Mouse (Mus musculus) thymus, postnatal 4 days (tissue): ENCODE data around the gene Ppp2r5a.

ENCODE experiments used
- DNase-seq: peaks from one replicate; pipeline ENCODE4 v3.0.0; 2021

Ppp2r5a gene

GRCm38 (mm10) chr1:191375644-191375998, 27.5 kb downstream of the Ppp2r5a start:
- DNase-seq, result no peak

- DNase-seq, result no peak
These were observed 28.0 kb downstream of the Ppp2r5a start for GRCm38 (mm10) chr1:191374993-191375643.

GRCm38 (mm10) chr1:191369140-191369539, 33.9 kb downstream of the Ppp2r5a start:
- no peak for DNase-seq

- DNase-seq, result no peak
These were observed 34.9 kb downstream of the Ppp2r5a start for GRCm38 (mm10) chr1:191368193-191368592.

- DNase-seq, result peak; percentile 41
These were observed 38.6 kb downstream of the Ppp2r5a start for GRCm38 (mm10) chr1:191364477-191364876.

GRCm38 (mm10) chr1:191362412-191362811, 40.7 kb downstream of the Ppp2r5a start:
- DNase-seq, result no peak

- DNase-seq, result no peak
These were observed 43.6 kb downstream of the Ppp2r5a start for GRCm38 (mm10) chr1:191359478-191359877.

- DNase-seq, result no peak
These were observed 46.1 kb downstream of the Ppp2r5a start for GRCm38 (mm10) chr1:191356936-191357335.

- no peak for DNase-seq
These were observed 49.2 kb downstream of the Ppp2r5a start for GRCm38 (mm10) chr1:191353836-191354235.

- DNase-seq, result peak; percentile 78
These were observed 50.1 kb downstream of the Ppp2r5a start for GRCm38 (mm10) chr1:191352786-191353488.

GRCm38 (mm10) chr1:191350355-191350754, 52.7 kb downstream of the Ppp2r5a start:
- no peak for DNase-seq

GRCm38 (mm10) chr1:191349486-191350037, 53.5 kb downstream of the Ppp2r5a start:
- no peak for DNase-seq

GRCm38 (mm10) chr1:191348996-191349395, 54.1 kb downstream of the Ppp2r5a start:
- no peak for DNase-seq

GRCm38 (mm10) chr1:191348592-191348991, 54.5 kb downstream of the Ppp2r5a start:
- DNase-seq, result no peak

- DNase-seq, result no peak
These were observed 55.5 kb downstream of the Ppp2r5a start for GRCm38 (mm10) chr1:191347602-191348001.

GRCm38 (mm10) chr1:191340530-191340929, 62.5 kb downstream of the Ppp2r5a start:
- DNase-seq, result no peak

- no peak for DNase-seq
These were observed 63.2 kb downstream of the Ppp2r5a start for GRCm38 (mm10) chr1:191339876-191340275.

- DNase-seq, result no peak
These were observed 68.6 kb downstream of the Ppp2r5a start for GRCm38 (mm10) chr1:191334500-191334899.

GRCm38 (mm10) chr1:191330356-191330755, 72.7 kb downstream of the Ppp2r5a start:
- no peak for DNase-seq

GRCm38 (mm10) chr1:191328019-191328441, 75.0 kb downstream of the Ppp2r5a start:
- no peak for DNase-seq

- no peak for DNase-seq
These were observed 75.8 kb downstream of the Ppp2r5a start for GRCm38 (mm10) chr1:191327258-191327657.

- peak; percentile 80 for DNase-seq
These were observed 76.7 kb downstream of the Ppp2r5a start for GRCm38 (mm10) chr1:191326233-191326882.

- DNase-seq, result peak; percentile 97
These were observed 77.3 kb downstream of the Ppp2r5a start, which contains the start of gene Tmem206 for GRCm38 (mm10) chr1:191325726-191326232. TSS of gene Tmem206 (plus strand) at chr1:191325912.
